Mouse (Mus musculus) midbrain, postnatal 0 days (tissue): ENCODE data around the gene Ergic1. TPM values are rescaled to one million over a fixed set of nuclear protein-coding genes. Genes with fewer than 3 reads are reported as not detected.

Experiments
- ATAC-seq: fragments of 200-750 bp; cut with Nextera tagmentation; 2 replicates; pipeline ENCODE4 v1.8.0; 2017; ENCODE audit warnings: moderate number of reproducible peaks, mild to moderate bottlenecking, moderate TSS enrichment, moderate library complexity; ENCODE audit not compliant: low FRiP score
- DNase-seq: peaks from one replicate; pipeline ENCODE4 v3.0.0-alpha.2; 2015; ENCODE audit warnings: low spot score
- H3K27ac ChIP-seq: fragments of 300-500 bp; sonication (generic); 2 replicates; pipeline ENCODE4 v1.5.1; 2014; ENCODE audit warnings: low read depth, mild to moderate bottlenecking, low read length, mixed read lengths
- H3K27me3 ChIP-seq: fragments of 300-500 bp; sonication (generic); 2 replicates; pipeline ENCODE4 v1.6.1; 2014; ENCODE audit warnings: low read length, control low read depth, mixed read lengths; ENCODE audit not compliant: insufficient read depth
- H3K36me3 ChIP-seq: fragments of 300-500 bp; sonication (generic); 2 replicates; pipeline ENCODE4 v1.6.1; 2014; ENCODE audit warnings: low read length, control low read depth, mixed read lengths; ENCODE audit not compliant: insufficient read depth
- H3K4me1 ChIP-seq: fragments of 300-500 bp; sonication (generic); 2 replicates; pipeline ENCODE4 v1.6.1; 2014; ENCODE audit warnings: mild to moderate bottlenecking, control low read depth, antibody characterized with exemption, low read length, mixed read lengths; ENCODE audit not compliant: insufficient read depth
- H3K4me2 ChIP-seq: fragments of 300-500 bp; sonication (generic); 2 replicates; pipeline ENCODE4 v1.6.1; 2014; ENCODE audit warnings: low read depth, mild to moderate bottlenecking, low read length, mixed read lengths; ENCODE audit not compliant: poor library complexity, severe bottlenecking
- H3K4me3 ChIP-seq: fragments of 300-500 bp; sonication (generic); 2 replicates; pipeline ENCODE4 v1.5.1; 2014; ENCODE audit warnings: low read depth, mild to moderate bottlenecking, low read length, moderate library complexity
- H3K9ac ChIP-seq: fragments of 300-500 bp; sonication (generic); replicated peaks from 2 replicates; pipeline ENCODE4 v1.6.1; 2014; ENCODE audit warnings: mild to moderate bottlenecking, low read length, moderate library complexity, mixed read lengths; ENCODE audit not compliant: poor library complexity, severe bottlenecking
- H3K9me3 ChIP-seq: fragments of 300-500 bp; sonication (generic); 2 replicates; pipeline ENCODE4 v1.6.1; 2016; ENCODE audit warnings: low read length, control low read depth
- CTCF ChIP-seq: IDR thresholded peaks from 2 replicates; pipeline ENCODE4 v1.5.1; 2016; ENCODE audit warnings: antibody characterized with exemption, mild to moderate bottlenecking
- WGBS: fragments of 180-500 bp; shearing (Covaris S2); extraction: QIAGEN DNeasy Blood & Tissue Kit; methylation state at CpG from one replicate; pipeline ENCODE4 v1.1.7; 2014; 5-methylcytosine and 5-hydroxymethylcytosine counted together
- polyA plus RNA-seq: library from polyadenylated mRNA; unstranded; fragments of >200 nt; fragmentation: Nextera tagmentation; extraction: Ambion mirVana; gene quantifications from 2 replicates; pipeline ENCODE4 v1.2.1, GENCODE M21; 2015
- total RNA-seq: library from RNA; depleted of rRNA; stranded (reverse); fragments of >200 nt; gene quantifications from 2 replicates; pipeline ENCODE4 v1.2.3, GENCODE M21; 2014

Ergic1 gene
- total and polyA plus RNA-seq, 2 experiments from 2014 or later: 99.6 to 216 TPM

- WGBS: 13% methylated on average over 5 of the region's 5 CpGs
- H3K27ac ChIP-seq: no peak overlapping the region
- H3K4me1 ChIP-seq: no peaks in the 10 kb centered on the region
- no peaks in the 10 kb centered on the region for H3K36me3 ChIP-seq
- no peak overlapping the region for H3K9ac ChIP-seq
- no peak for ATAC-seq
- no peak for DNase-seq
- no peaks in the 10 kb centered on the region for H3K9me3 ChIP-seq
- H3K4me3 ChIP-seq: no peak overlapping the region
- H3K4me2 ChIP-seq: no peak overlapping the region
- TF ChIP-seq CTCF: no peak
- H3K27me3 ChIP-seq: no peaks in the 10 kb centered on the region
Measured at GRCm38 (mm10) chr17:26548566-26548965, 12.7 kb upstream of the Ergic1 start.

- Histone ChIP-seq H3K4me1 (no peaks in the 10 kb centered on the region), H3K4me3 (no peak overlapping the region), H3K27me3 (no peaks in the 10 kb centered on the region), H3K36me3 (no peaks in the 10 kb centered on the region), H3K9me3 (no peaks in the 10 kb centered on the region), H3K9ac (no peak overlapping the region), H3K4me2 (no peak overlapping the region), H3K27ac (no peak overlapping the region)
- WGBS: 18% methylated on average over 12 of the region's 12 CpGs
- DNase-seq (no peak), ATAC-seq (no peak)
- TF ChIP-seq CTCF: no peak
Measured at GRCm38 (mm10) chr17:26549148-26549809, 12.0 kb upstream of the Ergic1 start.

- Histone ChIP-seq H3K36me3 (no peaks in the 10 kb centered on the region), H3K4me2 (no peak overlapping the region), H3K27ac (no peak overlapping the region), H3K4me1 (no peaks in the 10 kb centered on the region), H3K9me3 (no peaks in the 10 kb centered on the region), H3K27me3 (no peaks in the 10 kb centered on the region), H3K9ac (no peak overlapping the region), H3K4me3 (no peak overlapping the region)
- no peak for TF ChIP-seq CTCF
- DNase-seq (no peak), ATAC-seq (no peak)
- 89% methylated on average over 6 of the region's 6 CpGs for whole genome bisulfite sequencing
Measured at GRCm38 (mm10) chr17:26551104-26551503, 10.2 kb upstream of the Ergic1 start.

GRCm38 (mm10) chr17:26553033-26553432 lies 8.3 kb upstream of the Ergic1 start:
- Histone ChIP-seq H3K4me1 (no peaks in the 10 kb centered on the region), H3K9ac (no peak overlapping the region), H3K27ac (no peak overlapping the region), H3K9me3 (no peaks in the 10 kb centered on the region), H3K4me2 (no peak overlapping the region), H3K27me3 (no peaks in the 10 kb centered on the region), H3K36me3 (no peaks in the 10 kb centered on the region), H3K4me3 (no peak overlapping the region)
- no peak for ATAC-seq
- WGBS: 67% methylated on average over 3 of the region's 3 CpGs
- DNase-seq: no peak
- no peak for TF ChIP-seq CTCF

- Histone ChIP-seq H3K36me3 (peaks cover 7% of the 10 kb centered on the region), H3K9me3 (no peaks in the 10 kb centered on the region), H3K4me2 (peak overlapping the region; percentile 84), H3K9ac (peak overlapping the region; percentile 86), H3K4me3 (peak overlapping the region; percentile 65), H3K4me1 (peaks cover 13% of the 10 kb centered on the region), H3K27ac (peak overlapping the region; percentile 74), H3K27me3 (no peaks in the 10 kb centered on the region)
- no peak for DNase-seq
- no peak for TF ChIP-seq CTCF
- WGBS: 28% methylated on average over 9 of the region's 9 CpGs
- ATAC-seq: no peak
Measured at GRCm38 (mm10) chr17:26560526-26561289, 581 bp upstream of the Ergic1 start.

GRCm38 (mm10) chr17:26561651-26562181 lies 427 bp downstream of the Ergic1 start, which contains the start of gene Dusp1:
TSS of gene Dusp1 (minus strand) at chr17:26562128.
- peaks cover 15% of the 10 kb centered on the region for H3K36me3 ChIP-seq

More at GRCm38 (mm10) chr17:26561651-26562181, 427 bp downstream of the Ergic1 start, which contains the start of gene Dusp1:
- peak within 1 kb of the TSS; percentile 74 for H3K27ac ChIP-seq
- no peak for DNase-seq
- H3K4me3 ChIP-seq: peak within 1 kb of the TSS; percentile 65
- H3K9ac ChIP-seq: peak within 1 kb of the TSS; percentile 86
- WGBS: under 1% methylated on average over 24 of the region's 25 CpGs
- H3K9me3 ChIP-seq: no peaks in the 10 kb centered on the region
- H3K4me1 ChIP-seq: peaks cover 13% of the 10 kb centered on the region
- peak within 1 kb of the TSS; percentile 84 for H3K4me2 ChIP-seq
- no peak for TF ChIP-seq CTCF
- ATAC-seq: peak; percentile 82
- H3K27me3 ChIP-seq: no peaks in the 10 kb centered on the region
